Mouse (Mus musculus) kidney, adult 2 months (tissue): ENCODE results near the gene Tctn3.

Experiments used
- CTCF ChIP-seq: fragments of 200-500 bp; conservative IDR thresholded peaks from 2 replicates; pipeline ENCODE4 v1.5.1; 2011; ENCODE audit warnings: low read depth, mild to moderate bottlenecking, control low read depth, low read length, moderate library complexity, mixed read lengths; ENCODE audit not compliant: insufficient read depth, insufficient read length
- POLR2A ChIP-seq: fragments of 200-500 bp; IDR thresholded peaks from one replicate; pipeline ENCODE4 v1.6.1; 2011; ENCODE audit warnings: low read depth, low read length, control low read depth

GRCm38 (mm10) chr19:40650090-40650489 lies 38.1 kb upstream of the Tctn3 start:
- TF ChIP-seq POLR2A = no peak
- TF ChIP-seq CTCF = no peak
